Mouse (Mus musculus) kidney, postnatal 0 days (tissue): ENCODE measurements around the gene Zfp961. TPM values are rescaled to one million over a fixed set of nuclear protein-coding genes. Genes with fewer than 3 reads are reported as not detected.

Experiments used
- ATAC-seq: fragments of 200-750 bp; cut with Nextera tagmentation; replicated peaks from 2 replicates; pipeline ENCODE4 v1.8.0; 2017; ENCODE audit warnings: low read depth, moderate number of reproducible peaks, moderate TSS enrichment, moderate library complexity; ENCODE audit not compliant: low FRiP score
- DNase-seq: peaks from one replicate; pipeline ENCODE4 v3.0.0-alpha.2; 2016; ENCODE audit warnings: low spot score
- H3K27ac ChIP-seq: fragments of 300-500 bp; sonication (generic); 2 replicates; pipeline ENCODE4 v1.5.1; 2014; ENCODE audit warnings: mild to moderate bottlenecking
- H3K27me3 ChIP-seq: fragments of 300-500 bp; sonication (generic); 2 replicates; pipeline ENCODE4 v1.6.1; 2014; ENCODE audit warnings: low read length, mixed read lengths; ENCODE audit not compliant: insufficient read depth
- H3K36me3 ChIP-seq: fragments of 300-500 bp; sonication (generic); 2 replicates; pipeline ENCODE4 v1.6.1; 2014; ENCODE audit warnings: low read length, mixed read lengths; ENCODE audit not compliant: insufficient read depth
- H3K4me1 ChIP-seq: fragments of 300-500 bp; sonication (generic); replicated peaks from 2 replicates; pipeline ENCODE4 v1.6.1; 2014; ENCODE audit warnings: antibody characterized with exemption, low read length, mixed read lengths; ENCODE audit not compliant: insufficient read depth
- H3K4me2 ChIP-seq: fragments of 300-500 bp; sonication (generic); 2 replicates; pipeline ENCODE4 v1.6.1; 2014; ENCODE audit warnings: mild to moderate bottlenecking, low read length, moderate library complexity, mixed read lengths
- H3K4me3 ChIP-seq: fragments of 300-500 bp; sonication (generic); replicated peaks from 2 replicates; pipeline ENCODE4 v1.5.1; 2014; ENCODE audit warnings: low read depth, low read length
- H3K9ac ChIP-seq: fragments of 300-500 bp; sonication (generic); 2 replicates; pipeline ENCODE4 v1.6.1; 2014; ENCODE audit warnings: low read depth, low read length
- H3K9me3 ChIP-seq: fragments of 300-500 bp; sonication (generic); replicated peaks from 2 replicates; pipeline ENCODE4 v1.6.1; 2016; ENCODE audit warnings: low read length, inconsistent platforms, mixed read lengths
- CTCF ChIP-seq: IDR thresholded peaks from 2 replicates; pipeline ENCODE4 v1.5.1; 2016; ENCODE audit warnings: antibody characterized with exemption, low read depth, mild to moderate bottlenecking, moderate library complexity
- WGBS: fragments of 180-500 bp; shearing (Covaris S2); extraction: QIAGEN DNeasy Blood & Tissue Kit; methylation state at CpG from one replicate; pipeline ENCODE4 v1.1.7; 2014; 5-methylcytosine and 5-hydroxymethylcytosine counted together
- polyA plus RNA-seq: library from polyadenylated mRNA; unstranded; fragments of >200 nt; fragmentation: Nextera tagmentation; extraction: Ambion mirVana; gene quantifications from 2 replicates; pipeline ENCODE4 v1.2.1, GENCODE M21; 2015

The Zfp961 gene
- polyA plus RNA-seq, 1 experiment from 2014 or later = 21.9 TPM

DNA sequence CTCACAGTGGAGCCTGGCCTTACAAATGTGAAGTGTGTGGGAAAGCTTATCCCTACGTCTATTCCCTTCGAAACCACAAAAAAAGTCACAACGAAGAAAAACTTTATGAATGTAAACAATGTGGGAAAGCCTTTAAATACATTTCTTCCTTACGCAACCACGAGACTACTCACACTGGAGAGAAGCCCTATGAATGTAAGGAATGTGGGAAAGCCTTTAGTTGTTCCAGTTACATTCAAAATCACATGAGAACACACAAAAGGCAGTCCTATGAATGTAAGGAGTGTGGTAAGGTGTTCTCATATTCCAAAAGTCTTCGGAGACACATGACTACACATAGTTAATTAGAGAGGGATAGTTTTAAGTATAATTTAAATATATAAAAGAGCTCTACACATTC lies 17.8 kb downstream of the Zfp961 start:
- WGBS = 97% methylated on average over 6 of the region's 6 CpGs
- ATAC-seq = no peak
- TF ChIP-seq CTCF = no peak

GRCm38 (mm10) chr8:71971945-71972344 lies 21.1 kb downstream of the Zfp961 start:
- Histone ChIP-seq H3K27ac (no peak overlapping the region), H3K9me3 (no peaks in the 10 kb centered on the region), H3K4me3 (no peak overlapping the region), H3K27me3 (no peaks in the 10 kb centered on the region), H3K36me3 (peaks cover 13% of the 10 kb centered on the region; the same call in 1 of the 2 replicates), H3K4me1 (no peaks in the 10 kb centered on the region), H3K9ac (no peak overlapping the region), H3K4me2 (no peak overlapping the region)
- peak; percentile 18 for DNase-seq
- 80% methylated on average over 1 of the region's 1 CpGs for WGBS
- ATAC-seq = peak; percentile 43; the same call in 1 of the 2 replicates
- TF ChIP-seq CTCF = peak; percentile 66

More for the DNA sequence above, 17.8 kb downstream of the Zfp961 start:
- Histone ChIP-seq H3K4me1 (no peaks in the 10 kb centered on the region), H3K27ac (no peak overlapping the region), H3K36me3 (peaks cover 29% of the 10 kb centered on the region), H3K4me3 (no peak overlapping the region), H3K4me2 (no peak overlapping the region), H3K9ac (no peak overlapping the region), H3K27me3 (no peaks in the 10 kb centered on the region), H3K9me3 (peaks cover 4% of the 10 kb centered on the region; the same call in 1 of the 2 replicates)
- DNase-seq = no peak

- WGBS = 84% methylated on average over 3 of the region's 3 CpGs
- Histone ChIP-seq H3K9me3 (no peaks in the 10 kb centered on the region), H3K9ac (no peak overlapping the region), H3K4me3 (no peak overlapping the region), H3K27me3 (no peaks in the 10 kb centered on the region), H3K27ac (no peak overlapping the region), H3K36me3 (peaks cover 1% of the 10 kb centered on the region; the same call in 1 of the 2 replicates), H3K4me1 (no peaks in the 10 kb centered on the region), H3K4me2 (no peak overlapping the region)
- no peak for TF ChIP-seq CTCF
- ATAC-seq (no peak), DNase-seq (no peak)
Observed at GRCm38 (mm10) chr8:71974211-71974610, 23.4 kb downstream of the Zfp961 start.

DNA sequence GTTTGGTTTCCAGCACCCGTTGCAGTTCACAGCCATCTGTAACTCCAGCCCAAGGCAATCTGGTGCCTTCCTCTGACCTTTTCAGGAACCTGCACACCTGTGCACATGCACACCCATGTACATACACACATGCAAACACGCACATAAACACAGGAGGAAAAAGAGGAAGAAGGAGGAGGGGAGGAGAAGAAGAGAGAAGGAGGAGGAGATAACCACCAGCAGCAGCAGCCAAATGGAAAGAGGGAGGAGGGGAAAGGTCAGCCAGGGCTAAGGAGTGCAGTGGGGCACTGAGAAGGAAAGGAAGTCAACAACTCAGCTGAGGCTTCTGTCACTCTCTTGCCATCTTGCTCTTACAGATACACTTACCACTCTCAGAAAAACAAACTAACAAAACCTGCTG lies 30.2 kb downstream of the Zfp961 start:
- Histone ChIP-seq H3K27ac (no peak overlapping the region), H3K9me3 (no peaks in the 10 kb centered on the region), H3K4me3 (no peak overlapping the region), H3K4me1 (no peaks in the 10 kb centered on the region), H3K4me2 (no peak overlapping the region), H3K9ac (no peak overlapping the region), H3K27me3 (no peaks in the 10 kb centered on the region), H3K36me3 (no peaks in the 10 kb centered on the region)
- TF ChIP-seq CTCF = no peak
- WGBS = 38% methylated on average over 2 of the region's 2 CpGs
- DNase-seq (no peak), ATAC-seq (0 out of 2 replicates have a peak, but pooled peaks have one; percentile 25)

- no peaks in the 10 kb centered on the region for H3K27me3 ChIP-seq
Observed at GRCm38 (mm10) chr8:71981456-71981855, 30.6 kb downstream of the Zfp961 start.

DNA sequence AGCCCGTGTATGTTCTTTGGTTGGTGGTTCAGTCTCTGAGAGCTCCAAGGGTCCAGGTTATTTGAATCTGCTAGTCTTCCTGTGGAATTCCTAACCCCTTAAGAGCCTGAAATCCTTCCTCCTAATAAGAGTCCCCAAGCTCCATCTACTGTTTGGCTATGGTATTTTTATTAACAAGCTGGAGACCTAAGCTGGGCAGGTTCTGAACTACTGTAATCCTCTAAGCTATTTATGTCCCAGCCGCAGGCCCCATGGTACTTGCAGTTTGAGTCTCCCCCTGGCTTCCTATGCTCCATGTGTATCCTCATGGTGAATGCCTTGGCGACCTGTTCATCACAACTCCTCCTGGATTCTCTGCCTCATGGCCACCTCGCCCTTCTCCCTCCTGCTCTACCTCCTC lies 33.8 kb downstream of the Zfp961 start:
- no peak overlapping the region for H3K4me2 ChIP-seq
- ATAC-seq (no peak), DNase-seq (peak; percentile 76)
- no peaks in the 10 kb centered on the region for H3K9me3 ChIP-seq
- TF ChIP-seq CTCF = peak; percentile 60
- H3K4me3 ChIP-seq = no peak overlapping the region
- no peaks in the 10 kb centered on the region for H3K27me3 ChIP-seq
- H3K4me1 ChIP-seq = no peaks in the 10 kb centered on the region
- 58% methylated on average over 4 of the region's 4 CpGs for WGBS
- H3K36me3 ChIP-seq = no peaks in the 10 kb centered on the region
- no peak overlapping the region for H3K9ac ChIP-seq
- no peak overlapping the region for H3K27ac ChIP-seq

More at GRCm38 (mm10) chr8:71981456-71981855, 30.6 kb downstream of the Zfp961 start:
- ATAC-seq (no peak), DNase-seq (no peak)
- no peak for TF ChIP-seq CTCF
- no peak overlapping the region for H3K4me3 ChIP-seq
- H3K27ac ChIP-seq = no peak overlapping the region
- H3K4me1 ChIP-seq = no peaks in the 10 kb centered on the region
- no peaks in the 10 kb centered on the region for H3K9me3 ChIP-seq
- 61% methylated on average over 4 of the region's 4 CpGs for whole genome bisulfite sequencing
- no peaks in the 10 kb centered on the region for H3K36me3 ChIP-seq
- no peak overlapping the region for H3K9ac ChIP-seq
- H3K4me2 ChIP-seq = no peak overlapping the region
